Comparison of ENCODE assay signal across 16 mouse cellular contexts in the genomic region with DNA sequence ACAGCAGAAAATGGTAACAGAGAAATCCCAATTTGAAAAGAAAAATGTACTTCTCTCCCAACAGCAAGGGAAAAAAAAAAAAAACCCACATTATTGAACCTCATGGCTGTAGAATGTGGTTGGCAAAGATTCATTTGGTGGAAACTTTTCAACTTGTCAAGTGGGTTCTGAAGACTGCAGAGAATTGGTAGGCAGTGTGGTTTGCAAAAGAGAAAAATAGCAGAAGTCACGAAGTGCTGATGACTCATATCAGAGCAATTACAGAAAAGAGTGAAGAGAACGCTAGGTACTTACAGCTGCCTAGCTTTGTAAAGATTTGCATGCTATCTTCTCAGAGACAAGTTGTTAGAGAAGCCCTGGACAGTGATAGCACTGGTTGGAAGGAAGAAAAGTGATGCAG.
DNase-seq lines count a peak whose midpoint lies in the region; ATAC-seq lines count a peak whose summit lies in the region.
"Had no signal": no experiment of that assay in that cellular context is flagged by ENCODE, and none has a peak within 500 bp of the region (broad histone marks: within the 10 kb centered on the region; RNA-seq: fewer than 3 reads in every experiment).

No protein-coding gene starts in this region.

- peak; percentile 100 for ATAC-seq in frontal cortex, adult (ENCODE audit: low TSS enrichment)
- ATAC-seq: activated CD4-positive, CD25-positive, alpha-beta regulatory T cell, adult 4 months; forebrain, postnatal 0 days; liver, postnatal 0 days; lung, postnatal 0 days had no signal

- DNase-seq in frontal cortex, postnatal 14 days (ENCODE audit: low spot score in 2 of 2) = no peak
- peak; percentile 12 to 23 for DNase-seq in right cerebral cortex, adult 2 months (ENCODE audit: low spot score in 2 of 2)
- no peak for DNase-seq in right cerebral cortex, postnatal 14 days
- peak; percentile 69 to 84 for DNase-seq in frontal cortex, adult 2 months (ENCODE audit: extremely low spot score in 1 of 2, low spot score in 1 of 2)
- no peak for DNase-seq in gastrocnemius, postnatal 4 days (ENCODE audit: low spot score in 2 of 2)
- no peak for DNase-seq in adrenal gland, postnatal 4 days (ENCODE audit: low spot score in 2 of 2)
- DNase-seq in B cell, adult 2 months = no peak
- DNase-seq: adrenal gland, postnatal 14 days; cerebellum, adult 9-10 months; forebrain, postnatal 0 days; kidney, adult 2 months; liver, postnatal 0 days; thymus, adult 2 months had no signal

Comparison
In these comparisons a context has a peak if more than half of its experiments do, and no peak if none do; other contexts are left out.
1. DNase-seq: peak in right cerebral cortex, adult 2 months (2 of 2) and frontal cortex, adult 2 months (2 of 2); none in frontal cortex, postnatal 14 days (0 of 2), right cerebral cortex, postnatal 14 days (single experiment), gastrocnemius, postnatal 4 days (0 of 2), adrenal gland, postnatal 4 days (0 of 2) and B cell, adult 2 months (0 of 2).